ENCODE assay signal across 9 mouse cellular contexts in genomic region chr8:72680133-72680532, GRCm38 (mm10). TPM values are rescaled to one million over a fixed set of nuclear protein-coding genes. Genes with fewer than 3 reads are reported as not detected.
A peak's percentile ranks its signal among the peaks of the same experiment; 100 is the strongest.
DNase-seq lines count a peak whose midpoint lies in the region; ATAC-seq and TF ChIP-seq lines count a peak whose summit lies in the region.
"Had no signal": no experiment of that assay in that cellular context is flagged by ENCODE, and none has a peak within 500 bp of the region (broad histone marks: within the 10 kb centered on the region; RNA-seq: fewer than 3 reads in every experiment).

No protein-coding gene starts in this region.

- 11% methylated on average over 3 of the region's 3 CpGs for WGBS in liver, embryonic 14.5 days (ENCODE audit: insufficient replicate concordance)

- H3K9me3 ChIP-seq in liver, embryonic 14.5 days (ENCODE audit: control insufficient read depth, low read length): no peaks in the 10 kb centered on the region

- peak; percentile 81 for TF ChIP-seq CTCF in liver, embryonic 14.5 days (IDR thresholded peaks at IDR 0.05; ENCODE audit: low read depth)

- H3K4me2 ChIP-seq in liver, embryonic 14.5 days (ENCODE audit: low read depth): no peak overlapping the region

- H3K36me3 ChIP-seq in liver, embryonic 14.5 days (replicated peaks; ENCODE audit: control insufficient read depth, insufficient read depth, low read depth): no peaks in the 10 kb centered on the region

- H3K4me3 ChIP-seq in liver, embryonic 14.5 days (ENCODE audit: insufficient read depth in 1 of 2, low read depth in 2 of 2, low read length in 2 of 2): no peak overlapping the region
- H3K4me3 ChIP-seq: erythroblast, embryonic 14.5 days had no signal

- H3K4me1 ChIP-seq in liver, embryonic 14.5 days (replicated peaks; ENCODE audit: control insufficient read depth in 2 of 2, insufficient read depth in 2 of 2, low read length in 1 of 2): peaks cover 0 to 8% of the 10 kb centered on the region in 2 experiments; a peak in 2 of 4 replicates

- no peak overlapping the region for H3K9ac ChIP-seq in liver, embryonic 14.5 days (replicated peaks)

- H3K27me3 ChIP-seq in liver, embryonic 14.5 days (ENCODE audit: control insufficient read depth, insufficient read depth, low read length): no peaks in the 10 kb centered on the region

- TF ChIP-seq EP300 in liver, embryonic 14.5 days (IDR thresholded peaks at IDR 0.05; ENCODE audit: low read depth): no peak

- no peak for ATAC-seq in liver, embryonic 14.5 days (ENCODE audit: insufficient read depth)

- no peak overlapping the region for H3K27ac ChIP-seq in liver, embryonic 14.5 days

- DNase-seq in 416B (ENCODE audit: low read depth): peak; percentile 81
- peak; percentile 79 for DNase-seq in R1 (ENCODE audit: low read depth, low spot score)
- peak; percentile 54 to 61 for DNase-seq in cerebellum, postnatal 36 days
- DNase-seq in gastrocnemius, adult 18-20 months (ENCODE audit: low spot score): peak; percentile 39
- peak; percentile 81 for DNase-seq in kidney, postnatal 10 days
- DNase-seq in liver, embryonic 14.5 days (ENCODE audit: low read depth in 3 of 3, low spot score in 3 of 3): peak in 1 of 3 experiments; percentile 15
- DNase-seq in ovary, adult 18-20 months (ENCODE audit: low spot score): peak; percentile 25
- DNase-seq in thymus, postnatal 14 days: peak; percentile 82

RNA-seq across cellular contexts. Expression of gene Nwd1, which starts 33.6 kb away (rescaled TPM):
- total RNA-seq in gastrocnemius, adult 18-20 months (2021): under 1 TPM; 0.97 to 0.98 TPM
- polyA plus RNA-seq in liver, embryonic 14.5 days (2012; rRNA removed): under 0.01 and 0.01 TPM in 2 replicates
- not detected in 2 replicates for polyA plus RNA-seq in liver, embryonic 14.5 days (2014; fragmentation: Nextera tagmentation; extraction: Ambion mirVana)
- polyA plus RNA-seq: erythroblast, embryonic 14.5 days had no signal

RNA-seq across cellular contexts. Expression of gene Sin3b, which starts 43.0 kb away (rescaled TPM):
- total RNA-seq in gastrocnemius, adult 18-20 months (2021): 10 to 100 TPM; 31.5 to 34.4 TPM
- 47.6 and 57.0 TPM in 2 replicates for polyA plus RNA-seq in liver, embryonic 14.5 days (2012; rRNA removed)
- polyA plus RNA-seq in liver, embryonic 14.5 days (2014; fragmentation: Nextera tagmentation; extraction: Ambion mirVana): 68.7 and 70.3 TPM in 2 replicates
